Mouse (Mus musculus): ENCODE measurements around the gene Ppil6.

The Ppil6 gene

GRCm38 (mm10) chr10:41489708-41490517, at the start of gene Ppil6, which contains the start of gene Smpd2:
Gene Ppil6 (plus strand): TSS chr10:41490439.
Gene Smpd2 (minus strand): TSS chr10:41490369.
- peak; percentile 96 for DNase-seq (ENCODE audit: low spot score in 2 of 2)

GRCm38 (mm10) chr10:41448216-41448615, 42.0 kb upstream of the Ppil6 start:
- no peak for DNase-seq (ENCODE audit: low spot score in 2 of 2)

- DNase-seq (ENCODE audit: low spot score in 2 of 2): no peak
These were observed 40.6 kb upstream of the Ppil6 start for GRCm38 (mm10) chr10:41449684-41450083.

- peak; percentile 94 to 95 for DNase-seq (ENCODE audit: low spot score in 2 of 2)
These were observed 40.0 kb upstream of the Ppil6 start, which contains the start of gene Zbtb24 for GRCm38 (mm10) chr10:41450137-41450670. Gene Zbtb24 (plus strand): TSS chr10:41450383.

GRCm38 (mm10) chr10:41450780-41451522, 39.3 kb upstream of the Ppil6 start:
- DNase-seq (ENCODE audit: low spot score in 2 of 2): no peak

- DNase-seq (ENCODE audit: low spot score in 2 of 2): no peak
These were observed 38.6 kb upstream of the Ppil6 start for GRCm38 (mm10) chr10:41451656-41452055.

GRCm38 (mm10) chr10:41452791-41453190, 37.4 kb upstream of the Ppil6 start:
- DNase-seq (ENCODE audit: low spot score in 2 of 2): no peak

- DNase-seq (ENCODE audit: low spot score in 2 of 2): no peak
These were observed 30.2 kb upstream of the Ppil6 start for GRCm38 (mm10) chr10:41459990-41460389.

GRCm38 (mm10) chr10:41460501-41460900, 29.7 kb upstream of the Ppil6 start:
- DNase-seq (ENCODE audit: low spot score in 2 of 2): no peak

- DNase-seq (ENCODE audit: low spot score in 2 of 2): no peak
These were observed 29.0 kb upstream of the Ppil6 start for GRCm38 (mm10) chr10:41461057-41461722.

- DNase-seq (ENCODE audit: low spot score in 2 of 2): no peak
These were observed 25.8 kb upstream of the Ppil6 start for GRCm38 (mm10) chr10:41464401-41464955.

- DNase-seq (ENCODE audit: low spot score in 2 of 2): no peak
These were observed 22.9 kb upstream of the Ppil6 start for GRCm38 (mm10) chr10:41467325-41467724.

- DNase-seq (ENCODE audit: low spot score in 2 of 2): no peak
These were observed 19.5 kb upstream of the Ppil6 start for GRCm38 (mm10) chr10:41470693-41471092.

GRCm38 (mm10) chr10:41472534-41472933, 17.7 kb upstream of the Ppil6 start:
- DNase-seq (ENCODE audit: low spot score in 2 of 2): no peak

GRCm38 (mm10) chr10:41472962-41473481, 17.2 kb upstream of the Ppil6 start:
- DNase-seq (ENCODE audit: low spot score in 2 of 2): no peak

- no peak for DNase-seq (ENCODE audit: low spot score in 2 of 2)
These were observed 16.3 kb upstream of the Ppil6 start for GRCm38 (mm10) chr10:41473782-41474468.

GRCm38 (mm10) chr10:41474981-41475391, 15.3 kb upstream of the Ppil6 start:
- no peak for DNase-seq (ENCODE audit: low spot score in 2 of 2)

- DNase-seq (ENCODE audit: low spot score in 2 of 2): peak in 1 of 2 experiments; percentile 53
These were observed 13.8 kb upstream of the Ppil6 start, which contains the start of gene Mical1 for GRCm38 (mm10) chr10:41476171-41477017. Gene Mical1 (plus strand): TSS chr10:41476314.

- no peak for DNase-seq (ENCODE audit: low spot score in 2 of 2)
These were observed 13.3 kb upstream of the Ppil6 start for GRCm38 (mm10) chr10:41477018-41477277.

Measured in urinary bladder, postnatal 36 days (tissue).